Mouse (Mus musculus) common myeloid progenitor, adult 5-6 weeks (primary cell): ENCODE results near the gene Gcnt4. TPM values are rescaled to one million over a fixed set of nuclear protein-coding genes. Genes with fewer than 3 reads are reported as not detected.
"Not testable (repeated sequence)": the region's sequence is repeated elsewhere in the genome, so short reads cannot be mapped to it uniquely, and the experiment has no call there.

ENCODE experiments used
- ATAC-seq: replicated peaks from 2 replicates; pipeline ENCODE4 v1.8.0; 2016; ENCODE audit warnings: low read depth, mild to moderate bottlenecking, moderate TSS enrichment, inconsistent platforms; ENCODE audit not compliant: poor library complexity, severe bottlenecking
- total RNA-seq: library from RNA; stranded (forward); fragments of 200-1000, 187-1606 nt; gene quantifications from 2 replicates; pipeline ENCODE4 v1.2.3, GENCODE M21; 2017

The Gcnt4 gene
- 0.68 and 1.5 TPM in 2 replicates for total RNA-seq

GRCm38 (mm10) chr13:96923999-96924961, at the start of gene Gcnt4:
Gene Gcnt4 (plus strand): TSS chr13:96924689.
- peak; percentile 81 for ATAC-seq

DNA sequence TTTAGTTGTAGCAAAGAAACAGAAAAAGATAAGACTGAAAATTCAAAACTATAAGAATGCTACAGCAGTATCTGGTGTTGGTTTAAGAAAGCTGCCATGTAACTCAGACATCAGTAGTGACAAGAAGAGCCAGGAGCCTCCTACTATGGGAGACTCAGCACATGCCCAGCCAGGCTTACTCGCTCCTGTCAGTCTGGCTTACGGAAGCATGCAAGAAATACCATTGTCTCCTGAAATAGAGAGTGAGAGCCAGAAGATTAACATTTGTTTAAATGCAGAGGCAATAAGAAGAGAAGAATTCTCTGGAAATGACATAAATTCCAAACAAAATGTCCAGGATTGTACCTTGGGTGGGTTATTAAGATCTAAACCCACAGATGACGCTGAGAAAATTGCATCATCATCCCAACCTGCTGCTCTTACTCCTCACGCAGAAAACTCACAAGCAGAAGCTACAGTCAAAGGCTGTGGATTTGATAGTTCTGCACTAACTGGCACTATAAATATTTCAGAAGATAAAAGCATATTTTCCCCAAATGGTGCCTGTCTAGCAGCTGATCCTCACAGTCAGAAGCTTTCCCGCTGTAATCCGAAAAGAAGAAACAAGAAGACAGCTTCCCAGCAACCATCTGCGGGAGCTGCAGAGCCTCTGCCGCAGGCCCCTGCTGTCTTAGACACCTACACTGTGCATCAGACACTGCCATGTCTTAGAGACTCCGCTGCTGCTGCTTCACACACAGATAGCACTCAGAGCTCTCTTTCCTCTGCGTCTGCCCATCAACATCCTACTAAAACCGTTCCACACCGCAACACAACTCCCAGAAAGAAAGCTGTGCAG, 46.0 kb upstream of the Gcnt4 start:
- ATAC-seq, result no peak

DNA sequence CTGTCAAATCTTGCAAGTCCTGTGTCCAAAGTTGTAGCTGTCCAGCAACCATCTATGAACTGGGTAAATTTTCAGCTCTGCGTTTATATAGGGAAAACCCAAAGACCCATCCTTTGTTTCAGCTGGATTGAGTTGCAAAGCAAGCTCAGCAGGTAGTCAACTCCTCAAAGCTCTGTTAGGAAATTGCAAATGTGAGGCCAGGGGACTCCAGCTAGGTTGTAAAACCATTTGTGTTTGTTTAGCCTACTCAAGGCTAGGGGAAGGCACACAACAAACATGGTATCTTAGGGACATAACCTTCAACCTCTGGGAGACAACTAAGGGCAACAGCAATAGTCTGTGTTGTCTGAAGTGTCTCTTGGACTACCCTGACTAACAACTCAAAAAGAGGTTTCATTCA, 40.0 kb upstream of the Gcnt4 start:
- ATAC-seq, result no peak

GRCm38 (mm10) chr13:96889985-96890384, 34.5 kb upstream of the Gcnt4 start:
- ATAC-seq, result no peak

DNA sequence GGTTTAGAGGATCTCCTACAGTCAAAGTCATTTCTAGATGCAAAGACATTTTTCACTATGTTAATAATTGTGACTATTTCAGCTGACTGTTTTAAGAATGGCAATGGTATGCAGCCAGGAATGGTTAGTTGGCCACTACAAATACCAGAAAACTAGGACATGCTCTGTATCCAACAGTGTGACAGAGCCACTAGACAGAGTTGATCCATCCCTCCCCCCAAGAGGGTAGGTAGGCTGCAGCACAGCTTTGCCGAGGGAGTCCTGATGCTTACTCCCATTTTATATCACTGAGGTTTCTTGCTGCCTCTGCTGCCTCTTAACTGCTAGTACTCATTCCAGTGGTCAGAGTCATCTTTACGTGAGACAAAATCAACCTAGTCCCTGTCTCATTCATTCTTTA, 29.3 kb upstream of the Gcnt4 start:
- ATAC-seq, result no peak

GRCm38 (mm10) chr13:96906717-96907116, 17.8 kb upstream of the Gcnt4 start:
- no peak for ATAC-seq

GRCm38 (mm10) chr13:96911202-96911601, 13.3 kb upstream of the Gcnt4 start:
- peak; percentile 52 for ATAC-seq

DNA sequence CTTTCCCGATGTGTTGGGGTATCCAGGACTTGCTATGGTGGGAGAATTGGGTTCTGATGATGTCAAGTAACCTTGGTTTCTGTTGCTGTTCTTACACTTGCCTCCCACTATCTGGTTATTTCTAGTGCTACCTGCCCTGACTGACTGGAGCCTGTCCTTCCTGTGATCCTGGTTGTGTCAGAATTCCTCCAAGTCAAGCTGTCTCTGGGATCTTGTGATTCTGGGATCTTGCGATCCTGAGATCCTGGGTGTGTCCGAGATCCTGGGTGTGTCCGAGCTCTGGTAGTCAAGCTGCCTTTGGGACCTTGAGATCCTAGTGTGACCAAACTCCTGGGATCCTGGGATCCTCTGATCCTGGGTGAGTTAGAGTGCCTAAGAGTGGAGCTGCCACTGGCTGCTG, 1.4 kb upstream of the Gcnt4 start:
- not testable (repeated sequence) for ATAC-seq

GRCm38 (mm10) chr13:96924985-96925745, 676 bp downstream of the Gcnt4 start:
- no peak for ATAC-seq

DNA sequence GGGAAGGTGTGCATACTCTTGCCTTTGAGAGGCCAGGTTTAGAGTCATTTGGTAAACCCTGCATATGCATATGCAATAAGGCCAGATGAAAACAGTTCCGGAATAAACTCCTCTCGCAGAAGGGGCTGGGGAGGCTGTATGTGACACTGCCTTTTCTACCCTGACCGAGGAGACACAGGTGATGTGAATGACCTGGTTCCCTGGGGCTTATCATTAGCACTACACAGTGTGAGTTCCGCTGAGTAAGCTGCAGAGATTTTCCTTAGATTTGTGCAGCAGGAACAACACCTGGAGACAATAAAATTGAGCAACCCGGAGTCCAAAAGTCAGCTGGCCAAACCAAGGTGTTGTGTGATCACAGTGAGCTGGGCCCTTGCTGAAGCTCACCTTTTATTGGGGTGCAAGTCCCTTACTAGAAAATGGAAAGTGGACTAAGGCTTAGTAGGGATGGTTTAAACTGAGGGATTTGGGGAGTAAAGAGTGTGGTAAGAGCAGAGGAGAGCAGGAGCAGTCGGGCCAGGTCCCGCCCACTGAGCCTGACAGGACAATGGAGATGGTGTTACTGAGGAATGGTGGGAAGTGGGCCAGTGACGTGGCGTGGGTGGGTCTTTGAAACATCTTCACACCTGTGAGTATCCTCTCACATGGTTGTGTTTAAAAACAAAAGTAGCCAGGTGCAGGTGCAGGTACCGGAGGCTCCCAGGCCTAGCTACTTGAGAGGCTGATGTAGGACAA, 1.7 kb downstream of the Gcnt4 start:
- no peak for ATAC-seq

- ATAC-seq, result no peak
Observed at GRCm38 (mm10) chr13:96927781-96928180, 3.3 kb downstream of the Gcnt4 start.

DNA sequence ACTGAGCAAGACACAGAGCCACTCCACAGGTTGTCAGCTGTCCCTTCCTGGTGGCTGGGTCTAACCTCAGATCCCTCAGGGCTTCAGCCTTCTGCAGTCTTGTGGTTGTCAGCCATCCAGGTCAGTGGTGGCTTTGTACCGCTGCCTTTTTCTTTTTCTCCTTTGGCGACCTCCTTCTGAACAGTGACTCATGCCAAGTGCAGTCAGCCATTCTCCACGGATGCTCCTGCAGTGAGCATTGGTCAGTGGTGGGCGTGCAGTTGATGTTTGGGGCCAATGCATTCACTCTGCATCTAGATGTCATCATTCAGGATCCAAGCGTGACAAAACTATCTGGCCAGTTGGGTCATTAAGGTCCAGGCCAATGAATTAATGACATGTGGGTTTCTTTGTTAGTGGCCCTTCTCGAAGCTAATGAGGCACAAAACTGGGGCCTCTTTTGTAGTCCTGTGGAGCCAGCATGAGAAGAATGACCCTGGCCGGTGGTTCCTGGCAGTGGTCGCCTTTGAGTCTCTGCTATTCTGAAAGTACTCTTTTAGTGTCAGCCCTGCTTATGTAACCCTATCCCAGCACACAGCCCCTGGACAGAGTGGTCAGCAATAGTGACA, 4.0 kb downstream of the Gcnt4 start:
- no peak for ATAC-seq

- ATAC-seq, result no peak
Observed at GRCm38 (mm10) chr13:96932745-96933144, 8.3 kb downstream of the Gcnt4 start.

DNA sequence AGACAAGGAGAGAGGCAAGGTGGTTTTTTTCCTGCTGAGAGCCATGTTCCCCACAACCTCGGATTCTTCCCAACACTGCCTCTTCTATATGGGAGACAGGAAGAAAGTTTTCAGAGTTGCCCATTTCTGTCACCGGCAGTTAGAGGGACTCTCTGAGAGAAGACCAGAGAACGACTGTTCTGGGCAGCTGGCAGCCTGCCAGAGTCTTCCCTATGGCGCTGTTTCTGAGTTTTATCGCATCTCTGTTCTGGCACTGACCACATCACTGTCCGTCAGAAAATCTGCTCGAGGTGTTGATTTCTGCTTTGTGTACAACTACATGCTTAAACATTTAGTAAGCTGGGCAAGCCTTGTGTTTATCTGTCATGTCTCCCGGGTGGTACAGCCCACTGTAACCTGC, 8.9 kb downstream of the Gcnt4 start:
- no peak for ATAC-seq

DNA sequence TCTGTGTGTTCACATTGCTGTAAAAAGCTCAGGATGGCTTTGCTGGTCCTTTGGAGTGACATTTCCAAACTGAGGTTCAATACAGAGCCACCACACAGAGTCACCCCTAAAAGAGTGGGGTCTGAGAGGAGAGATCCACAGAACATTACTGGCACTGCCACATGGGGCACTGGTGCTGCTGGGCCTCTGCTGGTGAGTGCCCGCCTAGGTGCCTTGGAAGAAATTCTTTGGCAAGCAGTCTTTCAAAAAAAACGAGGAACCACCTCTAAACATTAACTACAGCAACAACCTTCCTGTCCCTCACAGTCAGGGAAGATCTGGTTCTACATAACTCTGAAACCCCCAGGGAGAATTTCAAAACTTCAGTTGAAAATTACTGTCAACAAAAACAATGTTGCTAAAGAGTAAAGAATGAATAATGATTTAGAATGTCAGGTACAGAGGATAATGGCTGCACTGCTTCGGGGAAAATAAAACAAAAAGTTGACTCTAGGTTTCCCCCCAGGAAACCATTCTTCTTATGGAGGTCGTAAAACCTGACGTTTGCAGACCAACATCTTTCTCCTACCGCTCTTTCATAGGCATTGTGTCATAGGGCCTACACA, 11.8 kb downstream of the Gcnt4 start:
- no peak for ATAC-seq

GRCm38 (mm10) chr13:96937059-96937558, 12.6 kb downstream of the Gcnt4 start:
- ATAC-seq, result no peak

- ATAC-seq, result no peak
Observed at GRCm38 (mm10) chr13:96939680-96940079, 15.2 kb downstream of the Gcnt4 start.

- not testable (repeated sequence) for ATAC-seq
Observed at GRCm38 (mm10) chr13:96941481-96941880, 17.0 kb downstream of the Gcnt4 start.

- ATAC-seq, result no peak
Observed at GRCm38 (mm10) chr13:96943571-96943970, 19.1 kb downstream of the Gcnt4 start.
